Mouse (Mus musculus) mature B cell (primary cell): ENCODE measurements around the gene Zfp866.

ENCODE experiments used
- in situ Hi-C: fragments of 300-500 bp; cut with MboI; formaldehyde crosslinking; loops from 2 replicates; pipeline ENCODE4 v1.14.3; 2019

Zfp866 gene

DNA sequence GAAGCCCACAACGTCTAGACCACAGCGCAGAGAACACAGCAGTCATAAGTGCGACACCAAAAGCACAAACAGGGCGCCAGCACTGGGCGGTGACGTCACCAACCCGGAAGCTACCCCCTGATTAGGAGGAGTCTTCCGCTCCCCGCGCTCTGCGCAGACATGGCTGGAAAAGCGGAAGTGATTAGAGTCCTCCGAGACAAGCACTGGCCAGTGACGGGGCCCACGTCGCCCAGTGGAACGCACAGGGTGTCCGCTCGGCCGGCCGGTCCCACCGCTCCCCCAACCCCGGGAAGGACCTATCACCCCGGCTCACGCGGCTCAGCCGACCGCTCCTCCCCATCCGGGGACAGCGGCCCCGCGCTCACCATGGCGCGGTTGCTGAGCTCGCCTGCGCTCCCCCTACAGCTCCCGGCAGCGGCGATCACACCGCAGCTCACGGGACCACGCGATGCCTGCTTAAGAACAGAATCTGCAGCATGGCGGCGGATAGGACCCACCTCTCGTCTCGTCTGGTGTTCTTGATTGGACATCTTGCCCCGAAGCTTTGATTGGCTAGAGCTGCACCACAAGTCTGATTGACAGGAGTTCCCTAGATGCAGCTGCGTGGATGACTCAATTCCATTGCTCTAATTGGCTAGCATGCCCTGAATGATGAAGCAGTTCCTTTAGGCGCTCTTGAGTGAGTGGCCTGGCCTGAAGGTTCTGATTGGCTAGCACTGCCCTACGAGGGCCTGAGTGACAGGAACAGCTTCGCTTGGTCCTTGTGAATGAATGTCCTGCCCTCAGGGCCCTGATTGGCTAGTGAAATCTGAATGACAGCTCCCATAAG, 74.4 kb downstream of the Zfp866 start:
- in situ Hi-C loops: no loop called here

- in situ Hi-C loops: no loop called here
Observed at GRCm38 (mm10) chr8:69715366-69715765, 75.6 kb downstream of the Zfp866 start.

- in situ Hi-C loops: no loop called here
Observed at GRCm38 (mm10) chr8:69713516-69713915, 77.5 kb downstream of the Zfp866 start.
